ENCODE assay signal across 9 mouse cellular contexts in genomic region chr11:85834386-85834931, GRCm38 (mm10). TPM values are rescaled to one million over a fixed set of nuclear protein-coding genes. Genes with fewer than 3 reads are reported as not detected.
DNase-seq lines count a peak whose midpoint lies in the region; ATAC-seq and TF ChIP-seq lines count a peak whose summit lies in the region.
"Had no signal": no experiment of that assay in that cellular context is flagged by ENCODE, and none has a peak within 500 bp of the region (broad histone marks: within the 10 kb centered on the region; RNA-seq: fewer than 3 reads in every experiment).

No protein-coding gene starts in this region.

- H3K4me3 ChIP-seq in gastrocnemius, adult 2 months: peak overlapping the region; percentile 80
- peak overlapping the region; percentile 69 for H3K4me3 ChIP-seq in limb, embryonic 13.5 days

- DNase-seq in gastrocnemius, adult 2 months: peak; percentile 29
- DNase-seq in gastrocnemius, postnatal 4 days (ENCODE audit: low spot score in 2 of 2): no peak
- DNase-seq in urinary bladder, postnatal 25 days (ENCODE audit: low spot score): peak; percentile 33
- no peak for DNase-seq in urinary bladder, postnatal 4 days (ENCODE audit: low spot score in 2 of 2)
- DNase-seq in cerebellum, adult 9-11 months: no peak
- no peak for DNase-seq in testis, postnatal 10 days (ENCODE audit: low spot score)
- no peak for DNase-seq in spleen, postnatal 4 days (ENCODE audit: low spot score in 2 of 2)

- ATAC-seq in limb, embryonic 13.5 days (ENCODE audit: low FRiP score, low read depth): no peak

- H3K27me3 ChIP-seq in limb, embryonic 13.5 days: peaks cover 83% of the 10 kb centered on the region

- no peaks in the 10 kb centered on the region for H3K36me3 ChIP-seq in limb, embryonic 13.5 days

- 10% methylated on average over 17 of the region's 17 CpGs for WGBS in limb, embryonic 13.5 days

- no peaks in the 10 kb centered on the region for H3K9me3 ChIP-seq in limb, embryonic 13.5 days

- peaks cover 69% of the 10 kb centered on the region for H3K4me1 ChIP-seq in limb, embryonic 13.5 days

- intact Hi-C loops in gastrocnemius, adult 2 months (cut with DNase I): no loop called here

- peak overlapping the region; percentile 81 for H3K27ac ChIP-seq in gastrocnemius, adult 2 months
- peak overlapping the region; percentile 86; the same call in 1 of the 2 replicates for H3K27ac ChIP-seq in limb, embryonic 13.5 days

- TF ChIP-seq CTCF in gastrocnemius, adult 2 months (IDR thresholded peaks at IDR 0.05): no peak

- peak overlapping the region; percentile 91 for H3K9ac ChIP-seq in limb, embryonic 13.5 days

- peak overlapping the region; percentile 87 for H3K4me2 ChIP-seq in limb, embryonic 13.5 days (replicated peaks)

RNA-seq across cellular contexts. Expression of gene Tbx2, which starts 2.1 kb away (rescaled TPM):
- 1 to 10 TPM; 1.7 to 3.6 TPM for total RNA-seq in gastrocnemius, adult 2 months (2021)
- total RNA-seq in gastrocnemius, postnatal 4 days (2021): 10 to 100 TPM; 17.1 to 20.8 TPM
- 5.0 and 5.1 TPM in 2 replicates for polyA plus RNA-seq in limb, embryonic 13.5 days (2015; fragmentation: Nextera tagmentation; extraction: Ambion mirVana)

RNA-seq across cellular contexts. Expression of gene Gm11444, which starts 15.7 kb away (rescaled TPM):
- not detected for total RNA-seq in gastrocnemius, adult 2 months (2021)
- not detected for total RNA-seq in gastrocnemius, postnatal 4 days (2021)
- polyA plus RNA-seq in limb, embryonic 13.5 days (2015; fragmentation: Nextera tagmentation; extraction: Ambion mirVana): 0.28 TPM in 1 of 2 replicates, not detected in the other
- total RNA-seq: left cerebral cortex, postnatal 36 days had no signal

RNA-seq across cellular contexts. Expression of gene Tbx4, which starts 51.8 kb away (rescaled TPM):
- 1 to 10 TPM in 1 of 2 experiments, under 1 TPM in 1; 0.87 to 1.8 TPM for total RNA-seq in gastrocnemius, adult 2 months (2021)
- total RNA-seq in gastrocnemius, postnatal 4 days (2021): 1 to 10 TPM; 5.8 to 6.2 TPM
- 25.1 and 29.3 TPM in 2 replicates for polyA plus RNA-seq in limb, embryonic 13.5 days (2015; fragmentation: Nextera tagmentation; extraction: Ambion mirVana)

Comparison
In these comparisons a context has a peak if more than half of its experiments do, and no peak if none do; other contexts are left out.
1. DNase-seq: peak in gastrocnemius, adult 2 months (single experiment) and urinary bladder, postnatal 25 days (single experiment); none in gastrocnemius, postnatal 4 days (0 of 2), urinary bladder, postnatal 4 days (0 of 2), cerebellum, adult 9-11 months (single experiment), testis, postnatal 10 days (single experiment) and spleen, postnatal 4 days (0 of 2).